Mouse (Mus musculus) spleen, adult 2 months (tissue): Measurements from ENCODE around the gene Krtcap2.

Experiments used
- CTCF ChIP-seq: fragments of 200-500 bp; IDR thresholded peaks from 2 replicates; pipeline ENCODE4 v1.5.1; 2011; ENCODE audit warnings: mild to moderate bottlenecking, inconsistent platforms; ENCODE audit not compliant: insufficient read depth, insufficient read length, insufficient replicate concordance; ENCODE audit errors: extremely low read depth
- POLR2A ChIP-seq: fragments of 200-500 bp; IDR thresholded peaks from 2 replicates; pipeline ENCODE4 v1.6.1; 2011; ENCODE audit warnings: low read depth, low read length, inconsistent platforms

DNA sequence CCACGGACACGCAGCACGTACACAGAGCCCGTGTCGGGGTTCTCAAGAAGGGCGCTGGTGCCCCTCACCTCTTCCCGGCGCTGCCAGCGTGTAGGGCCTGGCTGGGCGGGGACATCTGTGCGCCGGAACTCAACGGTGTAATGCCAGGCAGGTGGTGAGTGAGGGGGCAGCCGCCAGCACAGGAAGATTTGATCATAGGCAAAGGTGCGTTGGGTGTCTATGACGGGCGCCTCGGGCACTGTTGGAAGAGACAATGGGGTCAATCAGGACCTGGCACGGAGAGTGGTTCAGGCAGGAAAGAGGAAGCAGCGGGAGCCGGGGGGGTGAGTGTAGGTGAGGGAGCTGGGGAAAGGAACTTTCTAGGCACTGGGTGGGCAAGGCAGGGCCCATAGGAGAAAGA is 8.1 kb upstream of the Krtcap2 start:
- no peak for TF ChIP-seq POLR2A
- TF ChIP-seq CTCF = no peak
